Mouse (Mus musculus) liver, adult 10 weeks (tissue): ENCODE results near the gene Fry. TPM values are rescaled to one million over a fixed set of nuclear protein-coding genes. Genes with fewer than 3 reads are reported as not detected.

Source experiments
- polyA plus RNA-seq: library from polyadenylated mRNA; stranded (reverse); fragments of 350-450 nt; fragmentation: Illumina TruSeq; extraction: RNeasy Lipid Tissue Mini Kit (QIAGEN cat#74804); gene quantifications from one replicate; pipeline ENCODE4 v1.2.3, GENCODE M21; 2014; ENCODE audit warnings: low read depth, low replicate concordance

Fry gene
- 1.1 TPM for polyA plus RNA-seq

GRCm38 (mm10) chr5:150118455-150119241 is at the start of gene Fry:
Fry (plus strand) TSS chr5:150118645.

GRCm38 (mm10) chr5:150518064-150518463 is 399.6 kb downstream of the Fry start, which contains the start of gene Zar1l:
Zar1l (minus strand) TSS chr5:150518164.

GRCm38 (mm10) chr5:150521937-150522866 is 403.8 kb downstream of the Fry start, which contains the start of gene Brca2:
Brca2 (plus strand) TSS chr5:150522630.

Other genes starting within 250 kb of the Fry start
- gene Rxfp2, start 100.0 kb upstream of the Fry start, polyA plus RNA-seq = not detected